In the genomic region with DNA sequence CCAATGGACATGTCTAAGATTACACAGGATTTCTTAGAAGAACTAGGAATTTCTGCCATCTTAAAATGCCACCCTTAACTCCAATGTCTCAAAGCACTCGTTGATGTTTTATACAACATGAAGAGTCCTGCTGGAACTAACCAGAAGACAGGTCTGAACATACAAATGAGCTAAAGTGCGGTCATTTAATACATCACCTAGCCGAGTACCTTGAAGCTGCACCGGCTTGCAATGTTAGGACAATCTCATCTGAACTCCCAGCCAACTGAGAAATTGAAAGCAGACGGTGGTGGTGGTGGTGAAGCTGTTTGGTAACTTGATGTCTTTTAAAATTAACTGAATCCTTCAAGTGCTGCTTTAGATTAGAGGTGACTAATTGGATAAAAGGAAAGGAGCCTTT, we compare ENCODE assay signal across 7 mouse cellular contexts. TPM values are rescaled to one million over a fixed set of nuclear protein-coding genes. Genes with fewer than 3 reads are reported as not detected.
DNase-seq lines count a peak whose midpoint lies in the region; ATAC-seq lines count a peak whose summit lies in the region.

No protein-coding gene starts in this region.

- no peak for ATAC-seq in lung, embryonic 15.5 days (ENCODE audit: borderline replicate concordance, extremely low read depth, low FRiP score, low TSS enrichment)
- no peak for ATAC-seq in forebrain, embryonic 14.5 days
- ATAC-seq in liver, embryonic 11.5 days (replicated peaks; ENCODE audit: low FRiP score), result no peak
- no peak for ATAC-seq in stomach, embryonic 16.5 days (ENCODE audit: insufficient read depth, low FRiP score)
- ATAC-seq in inflammation-experienced regulatory T-cells, adult 6 months, result no peak

- no peaks in the 10 kb centered on the region for H3K36me3 ChIP-seq in lung, embryonic 15.5 days
- H3K36me3 ChIP-seq in forebrain, embryonic 14.5 days (ENCODE audit: control insufficient read depth, insufficient read depth, low read length), result no peaks in the 10 kb centered on the region
- H3K36me3 ChIP-seq in liver, embryonic 11.5 days (ENCODE audit: control insufficient read depth, insufficient read depth, low read length), result no peaks in the 10 kb centered on the region
- H3K36me3 ChIP-seq in stomach, embryonic 16.5 days (ENCODE audit: control insufficient read depth, insufficient read depth, low read length), result no peaks in the 10 kb centered on the region

- peaks cover 3% of the 10 kb centered on the region; the same call in 1 of the 2 replicates for H3K4me1 ChIP-seq in lung, embryonic 15.5 days
- peaks cover 3% of the 10 kb centered on the region; the same call in 1 of the 2 replicates for H3K4me1 ChIP-seq in forebrain, embryonic 14.5 days (ENCODE audit: control insufficient read depth, insufficient read depth, low read length)
- H3K4me1 ChIP-seq in liver, embryonic 11.5 days (replicated peaks; ENCODE audit: control insufficient read depth, insufficient read depth, low read length), result no peaks in the 10 kb centered on the region; the same call in 1 of the 2 replicates
- H3K4me1 ChIP-seq in stomach, embryonic 16.5 days (ENCODE audit: control insufficient read depth, insufficient read depth, low read length), result 0 out of 2 replicates have a peak, but pooled peaks cover 5% of the 10 kb centered on the region

- H3K27ac ChIP-seq in lung, embryonic 15.5 days, result no peak overlapping the region
- H3K27ac ChIP-seq in forebrain, embryonic 14.5 days (ENCODE audit: low read depth, low read length), result no peak overlapping the region
- no peak overlapping the region for H3K27ac ChIP-seq in liver, embryonic 11.5 days (ENCODE audit: low read depth, low read length)
- H3K27ac ChIP-seq in stomach, embryonic 16.5 days (ENCODE audit: low read length), result no peak overlapping the region

- 47% methylated on average over 5 of the region's 5 CpGs for WGBS in lung, embryonic 15.5 days
- WGBS in forebrain, embryonic 14.5 days, result 53% methylated on average over 5 of the region's 5 CpGs
- 54% methylated on average over 5 of the region's 5 CpGs for WGBS in liver, embryonic 11.5 days
- 43% methylated on average over 5 of the region's 5 CpGs for WGBS in stomach, embryonic 16.5 days

- peak overlapping the region; percentile 67 for H3K4me3 ChIP-seq in lung, embryonic 15.5 days
- peak overlapping the region; percentile 62 for H3K4me3 ChIP-seq in forebrain, embryonic 14.5 days (ENCODE audit: low read depth, low read length)
- H3K4me3 ChIP-seq in liver, embryonic 11.5 days (ENCODE audit: low read depth, low read length), result peak overlapping the region; percentile 71
- H3K4me3 ChIP-seq in stomach, embryonic 16.5 days (replicated peaks; ENCODE audit: low read length), result peak overlapping the region; percentile 78

- no peak for DNase-seq in lung, postnatal 4 days
- no peak for DNase-seq in forebrain, embryonic 14.5 days (ENCODE audit: low spot score)
- no peak for DNase-seq in liver, embryonic 11.5 days (ENCODE audit: low spot score)
- no peak for DNase-seq in spleen, postnatal 36 days (ENCODE audit: low spot score in 2 of 2)

- peaks cover 5% of the 10 kb centered on the region; the same call in 1 of the 2 replicates for H3K27me3 ChIP-seq in lung, embryonic 15.5 days
- peaks cover 6% of the 10 kb centered on the region; the same call in 1 of the 2 replicates for H3K27me3 ChIP-seq in forebrain, embryonic 14.5 days (replicated peaks; ENCODE audit: control insufficient read depth, insufficient read depth, low read length)
- no peaks in the 10 kb centered on the region for H3K27me3 ChIP-seq in liver, embryonic 11.5 days (replicated peaks; ENCODE audit: control insufficient read depth, insufficient read depth, low read length)
- H3K27me3 ChIP-seq in stomach, embryonic 16.5 days (ENCODE audit: control insufficient read depth, insufficient read depth, low read length), result no peaks in the 10 kb centered on the region

- peak overlapping the region; percentile 37; the same call in 1 of the 2 replicates for H3K9ac ChIP-seq in lung, embryonic 15.5 days
- peak overlapping the region; percentile 60; the same call in 1 of the 2 replicates for H3K9ac ChIP-seq in forebrain, embryonic 14.5 days (ENCODE audit: low read length)
- no peak overlapping the region; the same call in 1 of the 2 replicates for H3K9ac ChIP-seq in liver, embryonic 11.5 days (ENCODE audit: low read depth, low read length)
- H3K9ac ChIP-seq in stomach, embryonic 16.5 days (ENCODE audit: low read length), result peak overlapping the region; percentile 66; the same call in 1 of the 2 replicates

- H3K9me3 ChIP-seq in lung, embryonic 15.5 days, result no peaks in the 10 kb centered on the region
- no peaks in the 10 kb centered on the region for H3K9me3 ChIP-seq in forebrain, embryonic 14.5 days (replicated peaks; ENCODE audit: control insufficient read depth, low read length)
- no peaks in the 10 kb centered on the region for H3K9me3 ChIP-seq in liver, embryonic 11.5 days (ENCODE audit: control insufficient read depth, low read length)
- no peaks in the 10 kb centered on the region for H3K9me3 ChIP-seq in stomach, embryonic 16.5 days (replicated peaks; ENCODE audit: control insufficient read depth, low read length)

- peak overlapping the region; percentile 92 for H3K4me2 ChIP-seq in lung, embryonic 15.5 days
- H3K4me2 ChIP-seq in forebrain, embryonic 14.5 days (ENCODE audit: low read length), result peak overlapping the region; percentile 100
- H3K4me2 ChIP-seq in liver, embryonic 11.5 days, result peak overlapping the region; percentile 87
- H3K4me2 ChIP-seq in stomach, embryonic 16.5 days (ENCODE audit: low read depth, low read length), result peak overlapping the region; percentile 98

RNA-seq across cellular contexts. Expression of a gene that starts 0.8 kb away (rescaled TPM):
- 1.6 and 1.9 TPM in 2 replicates for polyA plus RNA-seq in lung, embryonic 15.5 days (2015; fragmentation: Nextera tagmentation; extraction: Ambion mirVana)
- polyA plus RNA-seq in forebrain, embryonic 14.5 days (2014; fragmentation: Nextera tagmentation; extraction: Ambion mirVana), result 0.85 and 1.3 TPM in 2 replicates
- polyA plus RNA-seq in liver, embryonic 11.5 days (2014; fragmentation: Nextera tagmentation; extraction: Ambion mirVana), result 0.27 and 1.0 TPM in 2 replicates
- 1.7 and 2.0 TPM in 2 replicates for polyA plus RNA-seq in stomach, embryonic 16.5 days (2015; fragmentation: Nextera tagmentation; extraction: Ambion mirVana)
- under 1 TPM; 0.11 to 0.56 (median 0.36) TPM for polyA plus RNA-seq in inflammation-experienced regulatory T-cells, adult 6 months (2017; shearing (Covaris generic))
